Mouse (Mus musculus): ENCODE measurements around the gene Scfd2.

Gene Scfd2

DNA sequence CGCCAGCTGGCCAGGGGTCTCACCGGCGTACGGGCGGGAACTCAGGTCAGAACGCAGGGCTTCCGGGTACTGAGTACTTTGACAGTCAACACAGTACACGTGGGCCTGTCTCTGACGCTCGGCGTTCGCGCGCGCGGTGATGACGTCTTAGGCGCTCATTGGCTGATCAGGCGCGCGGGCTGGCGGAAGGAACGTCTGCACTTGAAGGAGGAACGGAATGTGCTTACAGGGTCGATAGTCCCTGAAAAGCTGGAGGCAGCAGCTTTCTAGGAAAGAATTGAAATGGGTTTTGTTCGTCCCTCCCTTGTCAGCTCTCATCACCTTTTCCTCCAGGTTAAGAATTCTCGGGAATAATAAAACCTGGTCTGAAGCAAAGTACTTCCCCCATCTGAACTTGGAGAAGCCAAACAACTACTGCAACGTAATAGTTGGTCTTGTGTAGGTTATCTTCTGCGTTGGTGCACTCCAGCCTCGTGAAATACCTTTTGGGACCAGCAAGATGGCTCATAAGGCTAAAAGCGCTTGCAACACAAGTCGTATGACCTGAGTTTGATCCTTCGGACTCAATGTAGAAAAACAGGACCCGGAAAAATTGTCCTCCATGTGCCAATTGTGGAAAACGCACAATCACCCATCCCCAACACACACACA, at the start of gene Scfd2:
Scfd2 (minus strand) TSS at position 130 of the 651 bp plus-strand sequence.
- peak; percentile 96 for DNase-seq (ENCODE audit: low read depth, low spot score)

DNA sequence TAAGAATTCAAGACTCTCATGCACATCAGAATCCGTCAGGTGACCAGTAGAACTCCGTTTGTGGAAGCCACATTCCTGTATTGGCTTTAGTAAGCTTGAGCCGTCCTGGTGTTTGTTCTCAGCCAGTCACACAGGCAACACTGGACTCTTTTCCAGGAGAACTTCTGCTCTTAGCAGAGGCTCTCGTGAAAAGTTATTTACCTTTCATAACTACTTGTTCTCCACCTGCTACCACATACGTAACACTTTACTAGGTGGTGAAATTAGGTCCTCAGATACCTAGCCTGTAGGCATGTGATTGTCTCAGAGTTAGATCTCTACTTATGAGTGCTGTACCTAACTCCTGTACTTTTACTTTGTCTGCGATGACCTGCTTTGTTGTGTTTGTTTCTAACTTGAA, 40.2 kb upstream of the Scfd2 start:
- no peak for DNase-seq (ENCODE audit: low read depth, low spot score)

DNA sequence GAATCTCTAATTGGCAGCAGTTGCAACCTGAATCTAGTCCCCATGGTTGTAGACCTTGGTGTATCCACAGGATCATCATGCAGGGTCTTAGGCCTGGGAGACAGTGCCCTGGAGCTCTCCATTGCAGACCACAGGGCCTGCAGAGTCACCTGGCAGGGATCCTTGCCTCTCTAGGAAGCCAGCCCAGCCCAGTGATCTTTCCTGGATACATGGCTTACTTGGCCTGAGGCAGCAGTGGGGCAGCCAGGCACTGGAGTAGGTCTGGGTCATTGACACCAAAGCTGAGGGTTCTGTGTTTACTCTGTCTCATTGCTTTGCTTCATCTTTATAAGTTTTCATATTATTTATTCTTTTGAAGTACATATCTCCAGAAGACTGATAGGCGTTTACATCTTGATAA, 29.6 kb upstream of the Scfd2 start:
- DNase-seq (ENCODE audit: low read depth, low spot score) = no peak

DNA sequence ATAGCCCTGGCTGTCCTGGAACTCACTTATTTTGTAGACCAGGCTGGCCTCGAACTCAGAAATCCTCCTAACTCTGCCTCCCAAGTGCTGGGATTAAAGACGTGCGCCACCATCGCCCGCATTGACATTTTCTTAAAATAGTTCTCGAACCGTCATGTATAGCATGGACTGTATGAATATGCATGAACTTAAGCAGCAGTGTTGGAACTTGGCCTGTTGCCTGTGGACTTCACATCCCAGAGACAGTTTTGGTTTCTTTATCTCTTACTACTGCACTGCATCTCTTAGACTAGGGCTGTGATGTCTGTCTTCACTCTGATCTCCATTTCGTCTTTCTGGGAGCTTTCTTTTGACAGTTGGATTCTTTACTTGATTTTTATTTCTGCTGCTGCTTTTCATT, 18.0 kb upstream of the Scfd2 start:
- DNase-seq (ENCODE audit: low read depth, low spot score) = no peak

DNA sequence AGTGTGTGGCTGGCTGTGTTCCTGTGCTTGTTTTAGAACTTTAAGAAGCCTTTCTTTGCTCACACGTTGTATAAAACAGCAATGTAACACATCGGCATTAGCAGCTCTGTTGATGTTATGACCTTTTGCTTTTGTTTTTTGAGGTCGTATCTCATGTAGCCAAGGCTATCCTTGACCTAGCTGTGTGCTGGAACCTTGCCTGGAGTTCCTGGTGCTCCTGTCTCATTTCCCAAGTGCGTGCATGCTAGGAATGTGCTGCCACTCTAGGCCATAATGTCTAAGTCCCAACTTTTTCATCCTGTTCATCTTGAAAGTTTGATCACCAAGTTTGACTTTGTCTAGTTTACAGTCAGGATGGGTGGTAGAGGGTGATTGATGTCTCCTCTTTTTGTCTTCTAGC, 14.0 kb upstream of the Scfd2 start:
- DNase-seq (ENCODE audit: low read depth, low spot score) = no peak

DNA sequence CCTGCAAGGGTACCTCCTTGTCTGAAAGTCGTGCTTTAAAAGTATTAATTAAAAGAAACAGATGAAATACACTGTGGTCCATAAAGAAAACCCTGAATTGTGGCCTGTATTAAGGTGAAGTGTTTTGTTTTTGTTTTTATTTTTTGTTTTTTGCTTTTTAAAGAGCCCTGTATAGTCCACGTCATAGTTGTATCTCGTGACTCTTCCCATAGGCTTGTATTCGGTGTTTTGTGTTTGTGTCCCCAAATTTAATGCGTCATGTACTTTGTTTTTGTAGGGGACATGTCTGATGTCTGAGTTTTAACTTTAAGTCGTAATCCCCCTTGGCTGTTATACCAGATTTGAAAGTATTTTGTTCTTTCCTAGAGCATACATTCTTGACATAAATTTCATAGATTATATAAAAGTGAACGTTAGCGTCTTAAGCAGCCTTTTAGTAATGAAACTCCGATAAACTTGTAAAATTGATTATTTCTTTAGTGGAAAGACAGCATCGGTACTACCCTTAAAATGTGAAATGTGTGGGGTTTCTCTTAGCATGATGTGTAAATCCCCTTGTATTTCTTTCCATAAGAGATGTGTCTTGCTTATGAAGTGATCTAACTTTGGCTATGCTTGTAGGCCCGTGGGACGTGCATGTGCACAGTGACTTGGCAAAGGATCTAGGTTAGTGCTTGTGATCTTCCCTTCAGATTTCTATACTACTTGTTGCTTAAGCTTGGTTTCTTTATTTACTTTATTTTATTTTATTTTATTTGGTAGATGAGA, 4.8 kb upstream of the Scfd2 start:
- no peak for DNase-seq (ENCODE audit: low read depth, low spot score)

DNA sequence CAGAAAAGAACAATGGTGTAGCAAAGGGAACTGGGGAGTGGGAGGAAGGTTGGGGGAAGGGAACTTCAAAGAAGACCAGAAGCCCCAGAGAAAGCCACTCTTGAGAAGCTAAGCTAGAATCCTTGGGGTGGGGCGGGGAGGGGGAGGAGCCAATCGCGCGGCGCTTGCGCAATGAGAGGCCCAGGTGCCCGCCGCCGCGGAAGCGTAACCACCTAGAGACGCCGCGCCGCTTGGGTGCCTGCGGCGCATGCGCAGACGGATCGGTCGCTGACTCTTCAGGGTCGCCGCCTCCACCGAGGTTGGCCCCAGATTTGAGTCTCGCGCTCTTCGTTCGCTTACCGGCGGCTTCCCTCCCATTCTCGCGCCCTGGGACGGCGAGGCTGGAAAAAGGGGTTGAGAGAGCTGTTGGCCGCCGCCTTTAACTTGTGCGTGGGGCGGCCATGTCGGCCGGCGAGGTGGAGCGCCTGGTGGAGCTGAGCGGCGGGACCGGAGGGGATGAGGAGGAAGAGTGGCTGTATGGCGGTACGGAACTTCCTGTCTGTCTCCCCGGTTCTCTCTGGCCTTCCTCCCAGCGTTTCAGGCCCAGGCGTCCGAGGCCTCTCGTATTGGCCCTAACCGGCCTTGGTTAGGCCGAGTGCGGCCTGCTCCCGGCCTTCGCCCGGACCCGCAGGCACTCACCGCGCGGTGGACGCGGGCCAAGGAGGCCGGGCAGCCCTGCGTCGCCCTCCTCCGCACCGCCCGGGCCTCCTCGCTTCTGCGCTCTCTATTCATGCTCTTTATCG, 3.9 kb upstream of the Scfd2 start, which contains the start of gene Fip1l1:
Fip1l1 (plus strand) TSS at position 210 of the 782 bp plus-strand sequence.
- peak; percentile 97 for DNase-seq (ENCODE audit: low read depth, low spot score)

DNA sequence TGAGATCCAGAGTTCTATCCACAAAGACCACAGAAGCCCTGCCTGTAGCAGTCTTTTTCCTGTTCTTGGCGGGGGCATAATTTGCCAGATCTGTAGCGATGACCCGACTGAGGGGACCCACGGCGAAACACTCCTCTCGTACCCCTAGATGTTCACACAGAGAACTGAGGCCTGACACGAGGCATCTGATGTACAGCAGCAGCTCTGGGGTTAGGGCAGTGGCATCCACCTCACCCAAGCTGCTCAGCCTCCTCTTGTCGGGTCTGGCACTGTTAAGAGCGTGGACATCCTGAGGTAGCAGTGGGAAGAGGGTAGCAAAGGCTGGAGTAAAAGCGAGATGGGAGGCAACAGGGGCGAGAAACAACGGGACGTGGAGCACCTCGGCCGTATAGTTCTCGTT, 774 bp downstream of the Scfd2 start:
- no peak for DNase-seq (ENCODE audit: low read depth, low spot score)

DNA sequence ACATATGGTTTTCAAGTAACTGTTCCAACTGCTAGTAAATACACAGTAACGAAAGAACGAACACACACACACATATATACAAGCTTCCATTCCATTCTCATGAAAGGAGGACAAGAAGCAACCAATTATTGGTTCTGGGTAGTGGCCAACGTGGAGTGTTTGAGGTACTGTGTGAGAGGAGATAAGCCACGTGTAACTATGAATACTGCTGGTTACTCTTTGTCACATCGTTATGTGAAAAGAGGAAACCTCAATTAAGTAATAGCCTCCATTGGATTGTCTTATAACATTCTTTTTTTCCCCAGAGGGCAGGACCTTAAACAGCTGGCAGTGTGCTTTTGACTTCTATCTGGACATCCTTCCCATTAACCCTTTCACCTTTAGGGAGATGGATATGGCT, 4.5 kb downstream of the Scfd2 start:
- no peak for DNase-seq (ENCODE audit: low read depth, low spot score)

DNA sequence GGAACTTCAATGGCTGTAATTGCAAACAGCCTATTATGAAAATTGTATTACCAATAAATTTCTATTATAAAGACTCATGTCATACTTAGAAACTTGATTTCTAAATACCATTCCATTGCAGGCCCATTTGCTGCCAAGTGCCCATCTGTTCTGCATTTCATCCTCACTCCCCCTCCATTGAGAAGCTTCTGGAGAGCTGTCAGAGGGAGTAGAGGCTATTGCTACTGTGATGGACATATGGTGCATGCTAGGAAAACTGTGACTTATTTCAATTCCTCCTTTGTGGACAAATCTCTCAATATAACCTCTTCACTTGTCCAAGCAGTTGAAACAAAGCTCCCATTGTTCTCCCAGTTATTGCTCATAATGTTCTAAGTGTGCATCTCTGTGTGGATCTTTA, 19.9 kb downstream of the Scfd2 start:
- DNase-seq (ENCODE audit: low read depth, low spot score) = no peak

DNA sequence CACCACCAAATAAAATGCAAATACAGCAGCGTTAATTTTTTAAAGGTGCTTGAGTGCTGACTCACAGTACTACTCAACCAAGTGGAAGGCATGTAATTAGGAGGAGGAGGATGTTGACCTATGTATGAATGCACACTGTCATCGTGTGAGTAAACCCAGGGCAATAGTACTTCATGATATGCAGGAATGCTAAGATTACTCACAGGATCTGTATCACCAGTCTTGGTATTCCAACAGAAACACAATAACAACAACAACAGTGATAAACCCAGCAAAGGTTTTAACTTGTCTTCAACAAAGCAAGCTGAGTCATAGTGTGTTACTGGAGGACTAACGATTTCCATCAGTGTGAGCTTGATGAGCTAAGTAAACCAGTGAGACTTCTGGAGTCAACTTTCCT, 38.9 kb downstream of the Scfd2 start:
- DNase-seq (ENCODE audit: low read depth, low spot score) = no peak

DNA sequence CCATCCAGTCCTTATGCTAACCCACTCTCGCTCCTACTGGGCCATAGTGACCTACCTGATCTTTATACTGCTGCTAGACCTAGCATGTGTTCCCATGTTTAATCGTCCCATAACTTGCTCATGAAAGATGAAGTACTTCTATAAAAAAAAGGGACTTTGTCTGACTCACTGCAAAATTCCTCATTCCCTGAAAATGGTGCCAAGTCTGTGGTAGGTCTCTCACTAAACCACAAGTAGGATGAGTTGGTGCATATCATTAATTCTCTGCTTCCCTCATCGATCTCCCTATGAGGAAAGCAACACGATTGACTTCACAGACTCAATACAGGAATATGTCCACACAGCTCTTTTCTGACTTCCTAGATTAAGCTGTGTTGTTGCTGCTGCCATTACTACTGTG, 46.9 kb downstream of the Scfd2 start:
- DNase-seq (ENCODE audit: low read depth, low spot score) = no peak

DNA sequence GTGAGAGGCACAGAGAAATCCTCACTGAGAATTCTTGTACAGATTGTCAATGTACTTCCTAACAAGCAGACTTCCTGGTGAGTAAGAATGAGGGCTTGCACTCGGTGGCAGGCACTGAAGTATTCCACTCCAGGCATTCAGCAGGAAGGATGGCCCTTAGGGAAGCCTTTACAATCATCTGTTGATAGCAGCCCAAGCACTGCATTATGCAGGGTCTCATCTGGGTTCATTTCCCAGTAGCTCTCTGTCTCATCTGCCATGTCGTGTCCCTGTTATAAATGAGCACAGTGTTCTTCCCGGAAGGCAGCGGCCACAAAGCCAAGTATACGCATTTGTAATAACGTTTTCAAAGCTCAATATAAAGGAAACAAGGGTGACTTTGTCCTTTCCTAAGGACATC, 48.9 kb downstream of the Scfd2 start:
- DNase-seq (ENCODE audit: low read depth, low spot score) = peak; percentile 48

DNA sequence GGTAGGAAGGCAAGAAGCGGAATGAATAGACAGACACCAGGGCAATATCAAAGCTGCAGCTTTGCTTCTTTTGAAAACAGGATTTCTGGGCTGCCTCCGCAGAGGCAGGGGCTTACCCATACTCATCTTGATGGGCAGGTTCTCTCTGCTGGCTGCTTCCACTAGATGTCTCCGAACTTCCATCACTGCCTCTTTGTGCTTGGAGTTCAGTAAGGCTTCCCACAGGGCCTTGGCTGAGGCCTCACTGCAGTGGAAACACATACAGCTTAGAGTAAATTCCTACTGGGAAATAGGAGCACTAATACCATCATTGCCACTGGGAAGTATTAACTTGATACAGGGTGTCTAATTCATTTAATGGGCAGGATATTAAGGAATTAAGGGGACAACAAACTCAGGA, 49.5 kb downstream of the Scfd2 start:
- peak; percentile 19 for DNase-seq (ENCODE audit: low read depth, low spot score)

DNA sequence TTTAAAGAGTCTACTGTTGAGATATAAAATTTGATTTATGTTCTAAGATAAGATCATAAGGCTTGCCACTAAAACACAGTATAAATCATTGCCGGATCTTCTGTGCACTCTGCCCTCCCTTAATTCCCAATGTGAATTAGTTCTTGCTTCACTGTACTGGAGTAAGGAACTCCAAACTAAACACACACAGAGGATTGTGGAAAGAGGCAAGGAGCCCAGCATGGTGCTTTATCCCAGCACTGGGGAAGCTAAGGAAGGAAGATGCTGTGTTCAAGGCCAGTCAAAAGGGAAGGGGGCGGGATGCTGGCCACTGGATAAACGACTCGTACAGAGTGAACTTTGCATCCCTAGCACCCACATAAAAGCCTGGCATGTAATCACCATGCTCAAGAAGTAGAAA, 51.1 kb downstream of the Scfd2 start:
- no peak for DNase-seq (ENCODE audit: low read depth, low spot score)

DNA sequence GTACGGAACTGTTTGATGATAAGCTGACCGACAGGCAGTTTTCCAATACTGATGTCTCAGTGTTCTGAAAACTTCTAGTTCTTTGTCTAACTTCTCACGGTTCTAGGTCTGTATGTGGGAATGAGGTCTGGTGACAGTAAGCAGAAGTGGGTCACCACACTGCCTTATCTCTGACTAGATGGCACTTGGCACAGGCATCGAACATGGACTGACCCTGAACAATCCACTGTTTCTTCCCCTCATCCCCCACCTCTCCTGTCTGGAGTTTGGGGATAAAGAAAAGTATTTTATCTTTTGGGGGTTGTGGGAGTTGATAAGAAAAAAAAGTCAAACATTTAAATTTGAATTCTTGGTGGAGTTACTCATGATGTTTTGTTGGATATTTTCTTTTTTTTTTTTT, 51.6 kb downstream of the Scfd2 start:
- no peak for DNase-seq (ENCODE audit: low read depth, low spot score)

DNA sequence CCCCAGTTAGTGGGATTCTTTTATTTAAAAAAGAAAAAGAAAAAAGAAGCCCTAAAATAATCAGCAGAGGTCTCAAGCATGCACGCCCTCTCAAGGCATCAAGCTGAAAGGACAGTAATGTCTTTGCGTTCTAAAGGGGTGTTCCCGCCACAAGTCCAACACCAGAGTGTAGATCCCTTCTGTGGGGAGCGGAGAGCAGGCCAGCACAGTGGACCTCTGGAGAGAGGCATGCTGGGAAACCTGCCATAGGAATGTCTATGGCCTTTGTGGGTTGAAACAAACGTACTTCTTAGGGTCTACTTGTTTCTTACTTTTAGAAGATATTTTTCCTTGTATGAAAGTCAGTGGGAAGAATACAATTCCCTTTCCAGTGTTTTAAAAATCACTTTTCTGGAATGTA, 52.4 kb downstream of the Scfd2 start:
- no peak for DNase-seq (ENCODE audit: low read depth, low spot score)

DNA sequence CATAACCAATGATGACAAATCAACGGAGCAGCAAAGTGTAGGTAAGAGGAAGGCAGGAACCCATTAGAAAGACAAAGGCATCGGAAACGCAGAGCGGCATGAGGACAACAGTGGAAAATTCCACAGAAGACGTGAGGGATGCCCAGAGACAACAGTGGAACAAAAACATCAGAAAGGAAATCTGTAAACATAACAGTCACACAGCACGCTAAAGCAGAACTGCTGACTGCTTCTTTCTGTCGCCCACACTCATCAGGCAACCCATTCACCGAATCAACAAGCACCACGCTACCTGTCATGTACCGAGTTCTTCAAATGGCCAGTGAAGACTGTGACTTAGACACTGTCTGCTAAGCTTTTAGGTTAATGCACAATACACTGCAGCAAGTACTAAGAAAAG, 55.0 kb downstream of the Scfd2 start:
- DNase-seq (ENCODE audit: low read depth, low spot score) = no peak

DNA sequence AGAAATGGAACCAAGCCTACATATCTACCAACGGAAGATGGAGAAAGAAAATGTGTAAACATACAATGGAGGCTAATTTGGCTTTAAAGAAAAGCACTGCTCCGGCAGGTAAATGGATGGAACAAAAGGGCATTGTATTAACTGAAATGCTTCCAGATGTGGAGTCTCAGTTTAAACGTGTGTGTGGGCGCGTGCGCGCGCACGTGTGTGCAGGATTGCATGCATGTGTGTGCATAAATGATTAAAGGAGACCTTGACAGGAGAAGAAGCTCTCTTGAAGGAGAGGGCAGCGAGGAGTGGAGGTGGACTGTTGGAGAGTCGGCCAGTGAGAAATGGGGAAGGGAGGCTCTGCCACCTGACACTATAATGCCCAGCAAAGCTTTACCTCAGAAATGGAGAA, 58.4 kb downstream of the Scfd2 start:
- peak; percentile 20 for DNase-seq (ENCODE audit: low read depth, low spot score)

DNA sequence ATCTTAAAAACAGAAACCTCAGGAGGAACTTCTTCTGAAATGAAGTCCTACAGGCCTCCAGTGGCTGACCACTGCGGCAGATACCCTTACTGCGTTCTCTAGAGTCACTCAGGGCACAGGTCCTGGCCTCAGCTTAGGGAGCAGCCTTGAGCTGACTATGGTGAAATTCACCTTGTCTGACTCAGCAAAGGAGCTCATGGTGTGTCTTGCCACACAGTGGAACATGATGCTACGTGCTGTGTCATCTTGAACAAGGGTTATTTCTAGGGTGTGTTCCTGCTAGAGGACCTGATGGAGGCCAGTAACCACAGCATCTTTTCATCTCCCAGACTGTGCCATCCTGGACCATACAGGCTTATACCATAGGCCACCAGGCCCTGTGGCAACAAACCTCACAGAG, 60.7 kb downstream of the Scfd2 start:
- no peak for DNase-seq (ENCODE audit: low read depth, low spot score)

DNA sequence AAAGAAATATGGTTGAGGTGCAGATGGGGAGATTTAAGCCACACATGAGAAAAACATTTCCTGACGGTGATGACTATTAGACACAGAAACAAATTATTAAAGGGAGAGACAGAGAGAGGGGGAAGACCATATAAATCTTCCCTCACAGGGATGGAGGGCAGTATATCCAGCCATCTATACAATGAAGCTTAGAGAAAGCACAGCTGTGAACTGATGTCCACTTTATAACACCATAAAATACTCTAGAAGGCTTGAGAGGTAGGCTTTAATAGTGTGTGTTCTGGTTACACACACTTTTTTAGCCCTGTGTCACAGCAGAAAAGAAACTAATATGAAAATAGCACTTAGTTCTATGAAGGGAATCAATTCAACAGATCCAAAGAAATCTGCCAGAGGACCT, 61.9 kb downstream of the Scfd2 start:
- no peak for DNase-seq (ENCODE audit: low read depth, low spot score)

DNA sequence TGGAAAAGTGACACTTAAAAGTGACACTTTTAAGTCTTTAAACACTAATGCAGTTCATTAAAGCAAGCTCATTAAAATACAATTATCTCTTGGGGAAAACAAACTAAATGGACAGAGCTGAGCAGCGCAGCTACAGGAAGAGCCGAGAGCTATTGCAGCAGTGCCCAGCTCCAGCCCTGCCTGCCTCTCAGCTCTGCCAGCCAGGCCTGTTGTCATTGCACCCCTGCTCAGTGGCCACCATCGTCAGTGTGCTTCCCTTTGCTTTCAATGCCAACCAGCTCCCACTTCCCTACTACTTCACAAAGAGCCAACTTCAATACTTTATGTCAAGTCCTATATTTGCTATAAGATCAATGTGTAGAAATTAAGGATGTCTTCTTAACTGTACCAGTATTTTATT, 63.8 kb downstream of the Scfd2 start:
- no peak for DNase-seq (ENCODE audit: low read depth, low spot score)

DNA sequence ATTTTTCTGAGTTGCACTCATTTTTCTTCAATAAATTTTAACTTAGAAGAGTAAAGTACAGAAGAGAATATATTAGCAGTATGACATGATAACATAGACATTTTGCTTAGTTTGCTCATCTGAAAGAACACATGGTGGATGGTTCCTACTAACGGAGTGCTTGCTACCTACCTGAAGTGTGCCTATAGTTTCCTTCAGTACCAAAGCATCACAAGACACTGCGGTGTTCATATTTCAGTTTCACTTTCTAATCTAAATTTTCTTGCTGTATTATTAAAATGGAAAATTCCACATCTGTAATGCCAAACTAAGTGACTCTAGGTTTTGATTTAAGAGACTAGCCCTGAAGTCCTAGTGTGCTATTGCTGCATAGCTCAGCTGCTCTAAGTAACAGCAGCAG, 74.8 kb downstream of the Scfd2 start:
- no peak for DNase-seq (ENCODE audit: low read depth, low spot score)

Data from mesoderm, embryonic 11.5 days (tissue).